Mouse (Mus musculus) thymus, adult 2 months (tissue): ENCODE measurements around the gene Fbxw7. TPM values are rescaled to one million over a fixed set of nuclear protein-coding genes. Genes with fewer than 3 reads are reported as not detected.
"Not testable (repeated sequence)": the region's sequence is repeated elsewhere in the genome, so short reads cannot be mapped to it uniquely, and the experiment has no call there.

Experiments
- DNase-seq: peaks from one replicate; pipeline ENCODE4 v3.0.0; 2021
- H3K27ac ChIP-seq: fragments of 200-500 bp; 2 replicates; pipeline ENCODE4 v1.5.1; 2012; ENCODE audit warnings: low read length, control low read depth; ENCODE audit not compliant: control insufficient read depth, insufficient read depth
- H3K27me3 ChIP-seq: fragments of 200-500 bp; 2 replicates; pipeline ENCODE4 v1.6.1; 2012; ENCODE audit warnings: mild to moderate bottlenecking, low read length, moderate library complexity, mixed read lengths; ENCODE audit not compliant: control insufficient read depth, insufficient read depth
- H3K36me3 ChIP-seq: fragments of 200-500 bp; 2 replicates; pipeline ENCODE4 v1.6.1; 2012; ENCODE audit warnings: mild to moderate bottlenecking, low read length, moderate library complexity; ENCODE audit not compliant: control insufficient read depth, insufficient read depth
- H3K4me1 ChIP-seq: fragments of 200-500 bp; replicated peaks from 2 replicates; pipeline ENCODE4 v1.6.1; 2012; ENCODE audit warnings: low read length; ENCODE audit not compliant: control insufficient read depth, insufficient read depth
- H3K4me3 ChIP-seq: fragments of 200-500 bp; 2 replicates; pipeline ENCODE4 v1.5.1; 2012; ENCODE audit warnings: mild to moderate bottlenecking, low read length, control low read depth, moderate library complexity; ENCODE audit not compliant: control insufficient read depth, insufficient read depth
- CTCF ChIP-seq: fragments of 200-500 bp; IDR thresholded peaks from 2 replicates; pipeline ENCODE4 v1.5.1; 2012; ENCODE audit warnings: mild to moderate bottlenecking, control low read depth, low read length, moderate library complexity, borderline replicate concordance; ENCODE audit not compliant: control insufficient read depth, poor library complexity, insufficient read depth; ENCODE audit errors: extremely low read depth
- POLR2A ChIP-seq: fragments of 200-500 bp; IDR thresholded peaks from 2 replicates; pipeline ENCODE4 v1.6.1; 2012; ENCODE audit warnings: mild to moderate bottlenecking, low read length, control low read depth, moderate library complexity; ENCODE audit not compliant: control insufficient read depth, poor library complexity, insufficient read depth; ENCODE audit errors: extremely low read depth
- whole genome bisulfite sequencing: fragments of 180-500 bp; shearing (Covaris S2); methylation state at CpG from one replicate; pipeline ENCODE4 v1.1.7; 2018; 5-methylcytosine and 5-hydroxymethylcytosine counted together
- polyA plus RNA-seq: library from polyadenylated mRNA; depleted of rRNA; stranded (reverse); fragments of >200 nt; gene quantifications from 2 replicates; pipeline ENCODE4 v1.2.3, GENCODE M21; 2012

Gene Fbxw7
- polyA plus RNA-seq, 1 experiment, result 8.3 TPM

DNA sequence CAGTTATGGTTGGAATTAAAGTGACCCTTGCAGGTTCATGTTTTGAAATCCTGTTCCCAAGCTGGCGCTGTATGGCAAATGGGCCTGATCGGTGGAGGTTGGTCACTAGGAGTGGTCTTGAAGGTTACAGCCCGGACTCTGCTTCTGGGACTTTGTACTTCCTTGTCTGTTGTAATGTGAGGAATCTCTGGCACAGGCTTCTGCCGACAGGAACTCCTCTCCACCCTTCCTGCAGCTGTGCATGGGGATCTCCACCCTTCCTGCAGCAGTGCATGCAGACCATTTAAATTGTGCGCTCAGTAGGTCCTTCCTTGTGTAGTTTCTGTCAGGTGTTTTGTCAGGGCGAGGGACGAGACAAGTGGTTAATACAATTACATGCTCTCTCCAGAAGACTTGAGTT is 37.8 kb downstream of the Fbxw7 start:
- no peak for TF ChIP-seq POLR2A
- TF ChIP-seq CTCF, result no peak
- no peak for DNase-seq
- Histone ChIP-seq H3K4me1 (peaks cover 4% of the 10 kb centered on the region), H3K27me3 (no peaks in the 10 kb centered on the region), H3K27ac (no peak overlapping the region), H3K36me3 (no peaks in the 10 kb centered on the region), H3K4me3 (no peak overlapping the region)
- whole genome bisulfite sequencing, result 91% methylated on average over 7 of the region's 7 CpGs

DNA sequence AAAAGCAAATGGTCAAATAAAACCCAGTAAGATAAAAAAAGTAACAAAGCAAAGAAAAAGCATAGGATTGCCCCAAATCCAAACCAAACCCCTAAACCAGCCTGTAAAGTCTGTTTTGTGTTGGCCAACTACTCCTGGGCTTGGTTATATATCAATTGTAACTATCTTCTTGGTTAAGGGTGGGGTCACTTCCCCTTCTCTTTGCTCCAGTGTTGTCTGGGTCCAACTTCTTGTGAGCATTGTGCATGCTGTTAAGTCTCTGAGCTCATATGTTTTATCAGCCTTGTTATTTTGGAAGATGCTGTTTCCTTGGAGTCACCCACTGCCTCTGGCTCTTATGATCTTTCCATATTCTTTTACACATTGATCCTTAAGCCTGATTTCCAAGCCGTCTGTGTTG is 39.4 kb downstream of the Fbxw7 start:
- TF ChIP-seq CTCF (no peak), POLR2A (no peak)
- Histone ChIP-seq H3K27me3 (no peaks in the 10 kb centered on the region), H3K27ac (no peak overlapping the region), H3K36me3 (no peaks in the 10 kb centered on the region; the same call in 1 of the 2 replicates), H3K4me3 (no peak overlapping the region), H3K4me1 (no peaks in the 10 kb centered on the region)
- no peak for DNase-seq
- whole genome bisulfite sequencing, result 98% methylated on average over 1 of the region's 1 CpGs

DNA sequence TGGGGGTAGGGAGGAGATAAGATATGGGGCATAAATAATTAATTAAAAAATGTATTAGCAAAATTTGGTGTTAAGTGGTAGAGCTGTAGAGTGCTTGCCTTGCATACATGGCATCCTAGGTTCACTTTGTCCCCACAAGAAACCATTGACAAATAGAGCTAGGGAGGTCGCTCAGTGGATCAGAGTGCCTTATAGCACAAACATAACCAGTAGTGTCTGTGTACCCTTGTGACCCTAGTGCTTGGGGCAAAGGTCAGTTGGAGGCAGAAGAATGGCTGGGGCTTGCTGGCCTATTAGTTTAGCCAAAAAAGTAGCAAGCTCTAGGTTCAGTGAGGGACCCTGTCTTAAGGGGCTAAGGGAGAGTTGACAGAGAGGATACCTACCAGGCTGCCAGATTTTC is 45.6 kb downstream of the Fbxw7 start:
- Histone ChIP-seq H3K36me3 (no peaks in the 10 kb centered on the region; the same call in 1 of the 2 replicates), H3K4me3 (no peak overlapping the region), H3K27ac (no peak overlapping the region), H3K4me1 (no peaks in the 10 kb centered on the region), H3K27me3 (no peaks in the 10 kb centered on the region)
- WGBS, result 100% methylated on average over 1 of the region's 1 CpGs
- no peak for DNase-seq
- TF ChIP-seq POLR2A (no peak), CTCF (no peak)

DNA sequence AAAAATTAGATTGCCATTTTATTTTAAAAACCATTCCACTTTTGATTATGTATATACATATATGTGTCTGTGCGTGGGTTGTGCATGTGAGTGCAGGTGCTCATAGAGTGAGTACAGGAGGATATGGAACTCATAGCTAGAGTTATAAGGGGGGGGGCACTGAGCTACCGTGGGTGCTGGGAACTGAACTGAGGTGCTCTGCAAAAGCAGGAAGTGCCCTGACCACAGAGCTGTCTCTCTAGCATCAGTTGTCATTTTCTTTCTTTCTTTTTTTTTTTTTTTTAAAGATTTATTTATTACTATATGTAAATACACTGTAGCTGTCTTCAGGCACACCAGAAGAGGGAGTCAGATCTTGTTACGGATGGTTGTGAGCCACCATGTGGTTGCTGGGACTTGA is 46.7 kb downstream of the Fbxw7 start:
- 70% methylated on average over 3 of the region's 3 CpGs for WGBS
- H3K27ac ChIP-seq, H3K36me3 ChIP-seq, H3K4me1 ChIP-seq, H3K4me3 ChIP-seq, DNase-seq, H3K27me3 ChIP-seq: not testable (repeated sequence)

DNA sequence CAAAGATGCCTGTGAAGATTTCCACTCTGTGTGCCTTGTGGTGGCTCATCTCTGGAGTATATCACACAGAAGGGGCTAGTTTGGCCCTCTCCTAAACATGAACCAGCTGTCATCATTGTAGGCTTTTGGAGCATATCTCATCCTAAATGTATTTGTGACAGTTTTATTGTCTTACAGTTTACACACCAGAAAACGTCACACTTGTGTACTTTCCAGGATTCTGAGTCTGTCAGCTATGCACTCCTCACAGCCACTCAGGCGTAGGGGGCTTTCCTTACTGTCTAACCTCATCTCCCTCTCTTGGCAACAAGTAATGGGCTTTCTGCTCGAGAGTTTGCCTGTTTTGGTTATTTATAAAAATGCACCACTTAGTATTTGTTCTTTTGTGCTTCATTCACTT is 50.6 kb downstream of the Fbxw7 start:
- no peak for TF ChIP-seq POLR2A
- H3K27me3 ChIP-seq, result no peaks in the 10 kb centered on the region
- no peaks in the 10 kb centered on the region; the same call in 1 of the 2 replicates for H3K36me3 ChIP-seq
- WGBS, result 93% methylated on average over 3 of the region's 3 CpGs
- no peak for DNase-seq
- H3K27ac ChIP-seq, result no peak overlapping the region
- H3K4me3 ChIP-seq, result no peak overlapping the region
- no peaks in the 10 kb centered on the region for H3K4me1 ChIP-seq

DNA sequence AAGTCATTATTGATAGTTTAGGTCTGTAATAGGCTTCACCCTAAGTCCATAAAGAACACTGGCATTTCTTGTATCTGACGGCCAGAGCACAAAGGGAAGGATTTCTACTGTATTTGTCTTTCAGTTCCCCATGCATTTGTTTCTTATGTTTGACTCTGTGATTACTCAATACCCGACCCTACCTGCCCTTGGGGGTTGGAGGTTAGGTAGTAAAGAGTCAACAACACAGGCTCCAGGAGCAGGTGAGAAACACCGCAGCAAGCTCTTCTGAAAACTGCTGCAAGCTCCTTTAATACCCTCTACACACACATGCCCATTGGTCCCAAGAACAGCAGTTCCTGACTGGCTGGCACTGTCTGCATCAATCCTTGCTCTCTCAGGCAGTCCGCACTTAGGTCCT is 51.8 kb downstream of the Fbxw7 start:
- no peaks in the 10 kb centered on the region; the same call in 1 of the 2 replicates for H3K36me3 ChIP-seq
- no peaks in the 10 kb centered on the region for H3K4me1 ChIP-seq
- no peak overlapping the region for H3K4me3 ChIP-seq
- 93% methylated on average over 4 of the region's 4 CpGs for WGBS
- H3K27ac ChIP-seq, result no peak overlapping the region
- DNase-seq, result no peak
- no peaks in the 10 kb centered on the region for H3K27me3 ChIP-seq
- no peak for TF ChIP-seq POLR2A
- TF ChIP-seq CTCF, result no peak

DNA sequence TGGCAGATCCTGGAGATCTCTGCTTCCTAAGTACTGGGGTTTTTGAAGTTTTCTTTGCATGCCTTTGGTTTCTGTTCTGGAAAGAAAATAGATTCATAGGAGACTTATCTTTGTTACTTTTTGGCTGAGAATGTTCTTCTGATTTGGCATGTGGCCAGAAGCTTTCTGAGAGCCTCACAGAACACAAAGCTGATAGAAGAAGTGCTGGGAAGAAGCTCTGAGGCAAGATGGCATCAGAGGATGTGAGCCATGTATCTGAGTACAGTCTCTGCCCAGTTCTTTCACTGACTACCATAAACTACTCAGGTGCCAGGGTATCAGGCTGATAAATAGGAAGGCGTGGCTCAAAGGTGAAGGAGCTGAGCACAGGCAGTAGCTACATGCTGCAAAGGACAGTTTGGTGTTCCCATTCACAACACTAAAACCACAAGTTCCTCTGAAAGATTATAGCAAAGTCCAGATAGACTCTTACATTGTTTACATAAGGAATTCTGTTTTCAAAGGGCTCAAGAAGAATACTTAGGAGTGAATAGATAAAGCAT is 52.4 kb downstream of the Fbxw7 start:
- H3K4me3 ChIP-seq, result no peak overlapping the region
- DNase-seq, result no peak
- no peaks in the 10 kb centered on the region for H3K27me3 ChIP-seq
- TF ChIP-seq POLR2A, result no peak
- TF ChIP-seq CTCF, result no peak
- no peaks in the 10 kb centered on the region for H3K4me1 ChIP-seq
- H3K27ac ChIP-seq, result no peak overlapping the region
- 97% methylated on average over 1 of the region's 1 CpGs for WGBS
- no peaks in the 10 kb centered on the region; the same call in 1 of the 2 replicates for H3K36me3 ChIP-seq
